Mouse (Mus musculus): ENCODE results near the gene 5730596B20Rik. TPM values are rescaled to one million over a fixed set of nuclear protein-coding genes. Genes with fewer than 3 reads are reported as not detected.

The 5730596B20Rik gene
- polyA plus RNA-seq, 2 experiments, result 0.29 to 0.44 TPM

- H3K9me3 ChIP-seq (ENCODE audit: control insufficient read depth, low read length), result no peaks in the 10 kb centered on the region
- WGBS, result 25% methylated on average over 4 of the region's 4 CpGs
- H3K27ac ChIP-seq (replicated peaks; ENCODE audit: low read depth, low read length), result no peak overlapping the region
- H3K4me3 ChIP-seq (replicated peaks; ENCODE audit: low read length), result no peak overlapping the region
- H3K27me3 ChIP-seq (ENCODE audit: control insufficient read depth, insufficient read depth, low read length), result peaks cover 54% of the 10 kb centered on the region
- peaks cover 32% of the 10 kb centered on the region for H3K4me1 ChIP-seq (ENCODE audit: control insufficient read depth, insufficient read depth, low read length)
- H3K4me2 ChIP-seq (replicated peaks; ENCODE audit: low read depth, low read length, severe bottlenecking), result no peak overlapping the region; the same call in 1 of the 2 replicates
- no peak for TF ChIP-seq POLR2A (IDR thresholded peaks at IDR 0.05; ENCODE audit: borderline replicate concordance, extremely low read depth, insufficient read depth, insufficient read length)
- peaks cover 17% of the 10 kb centered on the region for H3K36me3 ChIP-seq (ENCODE audit: control insufficient read depth, insufficient read depth, low read length)
- no peak for DNase-seq (ENCODE audit: low spot score)
- no peak for ATAC-seq (ENCODE audit: low FRiP score, low read depth)
- H3K9ac ChIP-seq (ENCODE audit: low read depth, low read length, severe bottlenecking), result no peak overlapping the region
Observed at GRCm38 (mm10) chr6:52178918-52179665, 1.8 kb downstream of the 5730596B20Rik start.

GRCm38 (mm10) chr6:52179690-52180089 is 2.4 kb downstream of the 5730596B20Rik start:
- WGBS, result 37% methylated on average over 10 of the region's 10 CpGs

GRCm38 (mm10) chr6:52180213-52180710 is 3.0 kb downstream of the 5730596B20Rik start:
- Histone ChIP-seq H3K9me3 (ENCODE audit: control insufficient read depth, low read length) (no peaks in the 10 kb centered on the region), H3K9ac (ENCODE audit: low read depth, low read length, severe bottlenecking) (no peak overlapping the region), H3K4me3 (replicated peaks; ENCODE audit: low read length) (no peak overlapping the region), H3K4me1 (ENCODE audit: control insufficient read depth, insufficient read depth, low read length) (peaks cover 41% of the 10 kb centered on the region), H3K36me3 (ENCODE audit: control insufficient read depth, insufficient read depth, low read length) (peaks cover 17% of the 10 kb centered on the region), H3K27me3 (ENCODE audit: control insufficient read depth, insufficient read depth, low read length) (peaks cover 54% of the 10 kb centered on the region), H3K4me2 (replicated peaks; ENCODE audit: low read depth, low read length, severe bottlenecking) (0 out of 2 replicates have a peak overlapping the region, but pooled peaks have one; percentile 0), H3K27ac (replicated peaks; ENCODE audit: low read depth, low read length) (no peak overlapping the region)
- WGBS, result 37% methylated on average over 11 of the region's 11 CpGs
- no peak for DNase-seq (ENCODE audit: low spot score)
- TF ChIP-seq POLR2A (IDR thresholded peaks at IDR 0.05; ENCODE audit: borderline replicate concordance, extremely low read depth, insufficient read depth, insufficient read length), result no peak
- ATAC-seq (ENCODE audit: low FRiP score, low read depth), result no peak

More at GRCm38 (mm10) chr6:52179690-52180089, 2.4 kb downstream of the 5730596B20Rik start:
- Histone ChIP-seq H3K9ac (ENCODE audit: low read depth, low read length, severe bottlenecking) (no peak overlapping the region), H3K27ac (replicated peaks; ENCODE audit: low read depth, low read length) (no peak overlapping the region), H3K4me2 (replicated peaks; ENCODE audit: low read depth, low read length, severe bottlenecking) (0 out of 2 replicates have a peak overlapping the region, but pooled peaks have one; percentile 0), H3K36me3 (ENCODE audit: control insufficient read depth, insufficient read depth, low read length) (peaks cover 17% of the 10 kb centered on the region), H3K4me1 (ENCODE audit: control insufficient read depth, insufficient read depth, low read length) (peaks cover 38% of the 10 kb centered on the region), H3K9me3 (ENCODE audit: control insufficient read depth, low read length) (no peaks in the 10 kb centered on the region), H3K27me3 (ENCODE audit: control insufficient read depth, insufficient read depth, low read length) (peaks cover 58% of the 10 kb centered on the region), H3K4me3 (replicated peaks; ENCODE audit: low read length) (no peak overlapping the region)
- no peak for DNase-seq (ENCODE audit: low spot score)
- no peak for TF ChIP-seq POLR2A (IDR thresholded peaks at IDR 0.05; ENCODE audit: borderline replicate concordance, extremely low read depth, insufficient read depth, insufficient read length)
- ATAC-seq (ENCODE audit: low FRiP score, low read depth), result no peak

- ATAC-seq (ENCODE audit: low FRiP score, low read depth), result no peak
- Histone ChIP-seq H3K9me3 (ENCODE audit: control insufficient read depth, low read length) (no peaks in the 10 kb centered on the region), H3K36me3 (ENCODE audit: control insufficient read depth, insufficient read depth, low read length) (peaks cover 17% of the 10 kb centered on the region), H3K27me3 (ENCODE audit: control insufficient read depth, insufficient read depth, low read length) (peaks cover 54% of the 10 kb centered on the region), H3K27ac (replicated peaks; ENCODE audit: low read depth, low read length) (no peak overlapping the region), H3K4me3 (replicated peaks; ENCODE audit: low read length) (no peak overlapping the region), H3K4me1 (ENCODE audit: control insufficient read depth, insufficient read depth, low read length) (peaks cover 40% of the 10 kb centered on the region), H3K4me2 (replicated peaks; ENCODE audit: low read depth, low read length, severe bottlenecking) (no peak overlapping the region), H3K9ac (ENCODE audit: low read depth, low read length, severe bottlenecking) (no peak overlapping the region)
- no peak for DNase-seq (ENCODE audit: low spot score)
- WGBS, result 55% methylated on average over 3 of the region's 3 CpGs
- TF ChIP-seq POLR2A (IDR thresholded peaks at IDR 0.05; ENCODE audit: borderline replicate concordance, extremely low read depth, insufficient read depth, insufficient read length), result no peak
Observed at GRCm38 (mm10) chr6:52180726-52181125, 3.4 kb downstream of the 5730596B20Rik start.

- Histone ChIP-seq H3K4me2 (replicated peaks; ENCODE audit: low read depth, low read length, severe bottlenecking) (no peak overlapping the region), H3K4me3 (replicated peaks; ENCODE audit: low read length) (no peak overlapping the region), H3K36me3 (ENCODE audit: control insufficient read depth, insufficient read depth, low read length) (peaks cover 17% of the 10 kb centered on the region), H3K27me3 (ENCODE audit: control insufficient read depth, insufficient read depth, low read length) (peaks cover 56% of the 10 kb centered on the region), H3K9ac (ENCODE audit: low read depth, low read length, severe bottlenecking) (no peak overlapping the region), H3K27ac (replicated peaks; ENCODE audit: low read depth, low read length) (no peak overlapping the region), H3K4me1 (ENCODE audit: control insufficient read depth, insufficient read depth, low read length) (peaks cover 32% of the 10 kb centered on the region), H3K9me3 (ENCODE audit: control insufficient read depth, low read length) (no peaks in the 10 kb centered on the region)
- TF ChIP-seq POLR2A (IDR thresholded peaks at IDR 0.05; ENCODE audit: borderline replicate concordance, extremely low read depth, insufficient read depth, insufficient read length), result no peak
- 47% methylated on average over 2 of the region's 2 CpGs for WGBS
- DNase-seq (ENCODE audit: low spot score) (no peak), ATAC-seq (ENCODE audit: low FRiP score, low read depth) (no peak)
Observed at GRCm38 (mm10) chr6:52182030-52182429, 4.7 kb downstream of the 5730596B20Rik start.

Data from limb, embryonic 14.5 days (tissue).